29 mouse cellular contexts compared by ENCODE assay signal in genomic region chr6:133338535-133338934, GRCm38 (mm10). TPM values are rescaled to one million over a fixed set of nuclear protein-coding genes. Genes with fewer than 3 reads are reported as not detected.
"Had no signal": no experiment of that assay in that cellular context is flagged by ENCODE, and none has a peak within 500 bp of the region (broad histone marks: within the 10 kb centered on the region; RNA-seq: fewer than 3 reads in every experiment).

No protein-coding gene starts in this region.

- ATAC-seq: liver, postnatal 0 days; lung, postnatal 0 days; midbrain, embryonic 15.5 days had no signal

- H3K36me3 ChIP-seq: limb, embryonic 12.5 days; limb, embryonic 15.5 days; midbrain, embryonic 12.5 days; midbrain, embryonic 15.5 days; neural tube, embryonic 13.5 days had no signal

- DNase-seq: kidney, adult 9 months; kidney, postnatal 10 days; kidney, postnatal 36 days; left cerebral cortex, postnatal 4 days; liver, postnatal 0 days; lung, embryonic 14.5 days; retina, postnatal 1 day; right cerebral cortex, postnatal 25 days; thymus, adult 2 months; thymus, postnatal 14 days; thymus, postnatal 4 days had no signal

- H3K4me1 ChIP-seq: limb, embryonic 12.5 days; limb, embryonic 15.5 days; midbrain, embryonic 12.5 days; midbrain, embryonic 15.5 days; neural tube, embryonic 13.5 days had no signal

- H3K4me3 ChIP-seq: limb, embryonic 12.5 days; limb, embryonic 15.5 days; midbrain, embryonic 12.5 days; midbrain, embryonic 15.5 days; myocyte; neural tube, embryonic 13.5 days had no signal

- H3K27me3 ChIP-seq: limb, embryonic 12.5 days; limb, embryonic 15.5 days; midbrain, embryonic 12.5 days; midbrain, embryonic 15.5 days; neural tube, embryonic 13.5 days had no signal

- H3K9me3 ChIP-seq: limb, embryonic 12.5 days; limb, embryonic 15.5 days; midbrain, embryonic 12.5 days; midbrain, embryonic 15.5 days; neural tube, embryonic 13.5 days had no signal

- H3K9ac ChIP-seq: limb, embryonic 12.5 days; limb, embryonic 15.5 days; liver, embryonic 14.5 days; liver, postnatal 0 days; lung, embryonic 14.5 days; midbrain, embryonic 12.5 days; midbrain, embryonic 15.5 days; neural tube, embryonic 13.5 days had no signal

- H3K27ac ChIP-seq: limb, embryonic 12.5 days; limb, embryonic 15.5 days; liver, embryonic 14.5 days; macrophage; midbrain, embryonic 12.5 days; midbrain, embryonic 15.5 days; neural tube, embryonic 13.5 days had no signal

- H3K4me2 ChIP-seq: limb, embryonic 12.5 days; limb, embryonic 15.5 days; liver, embryonic 11.5 days; lung, embryonic 14.5 days; midbrain, embryonic 12.5 days; midbrain, embryonic 15.5 days; neural tube, embryonic 13.5 days had no signal

RNA-seq across cellular contexts. Expression of gene 5530400C23Rik, which starts 46.5 kb away (rescaled TPM):
- total RNA-seq: layer of hippocampus, postnatal 14 days; left cerebral cortex, adult 8-10 months; left cerebral cortex, postnatal 14 days; left cerebral cortex, postnatal 4 days; megakaryocyte, adult 5-6 weeks; neutrophil, adult 5-6 weeks had no signal
- polyA plus RNA-seq: limb, embryonic 12.5 days; limb, embryonic 15.5 days; liver, embryonic 11.5 days; liver, embryonic 14.5 days; liver, postnatal 0 days; lung, embryonic 14.5 days; lung, postnatal 0 days; macrophage; midbrain, embryonic 12.5 days; midbrain, embryonic 15.5 days; myocyte; neural tube, embryonic 13.5 days; small intestine, adult 2 months; spleen, adult 2 months; stomach, embryonic 16.5 days; thymus, adult 2 months had no signal
